Mouse (Mus musculus) liver, embryonic 14.5 days (tissue): ENCODE measurements around the gene Rab8a. TPM values are rescaled to one million over a fixed set of nuclear protein-coding genes. Genes with fewer than 3 reads are reported as not detected.
"Not testable (repeated sequence)": the region's sequence is repeated elsewhere in the genome, so short reads cannot be mapped to it uniquely, and the experiment has no call there.

Experiments used
- ATAC-seq: fragments of 200-750 bp; cut with Nextera tagmentation; 2 replicates; pipeline ENCODE4 v1.8.0; 2017; ENCODE audit warnings: moderate number of reproducible peaks, mild to moderate bottlenecking, moderate library complexity; ENCODE audit not compliant: insufficient read depth
- DNase-seq, 3 experiments: peaks; one replicate each; pipeline ENCODE4 v3.0.0-alpha.2; 2012 to 2013; ENCODE audit warnings: low read depth in 3 of 3, low spot score in 3 of 3
- H3K27ac ChIP-seq: fragments of 300-500 bp; sonication (generic); 2 replicates; pipeline ENCODE4 v1.5.1; 2014; ENCODE audit warnings: moderate library complexity, mild to moderate bottlenecking, control low read depth, inconsistent platforms
- H3K27me3 ChIP-seq: fragments of 300-500 bp; sonication (generic); 2 replicates; pipeline ENCODE4 v1.6.1; 2014; ENCODE audit warnings: mild to moderate bottlenecking, low read length, moderate library complexity; ENCODE audit not compliant: control insufficient read depth, insufficient read depth
- H3K36me3 ChIP-seq: fragments of 300-500 bp; sonication (generic); replicated peaks from 2 replicates; pipeline ENCODE4 v1.6.1; 2014; ENCODE audit warnings: low read depth; ENCODE audit not compliant: control insufficient read depth, insufficient read depth
- H3K4me1 ChIP-seq, 2 experiments: fragments of 200-500 bp in 1 of 2; fragments of 300-500 bp in 1 of 2; sonication (generic) in 1 of 2; replicated peaks; 2 replicates each; pipeline ENCODE4 v1.6.1; 2012 to 2014; ENCODE audit warnings: antibody characterized with exemption in 1 of 2, inconsistent platforms in 1 of 2, low read length in 1 of 2; ENCODE audit not compliant: control insufficient read depth in 2 of 2, insufficient read depth in 2 of 2
- H3K4me2 ChIP-seq: fragments of 300-500 bp; sonication (generic); 2 replicates; pipeline ENCODE4 v1.6.1; 2014; ENCODE audit warnings: low read depth, mild to moderate bottlenecking, control low read depth, moderate library complexity
- H3K4me3 ChIP-seq, 2 experiments: fragments of 200-500 bp in 1 of 2; fragments of 300-500 bp in 1 of 2; sonication (generic) in 1 of 2; 2 replicates each; pipeline ENCODE4 v1.5.1; 2012 to 2014; ENCODE audit warnings: low read depth in 2 of 2, low read length in 2 of 2, mild to moderate bottlenecking in 2 of 2, control low read depth in 1 of 2, inconsistent platforms in 1 of 2, moderate library complexity in 1 of 2; ENCODE audit not compliant: insufficient read depth in 1 of 2
- H3K9ac ChIP-seq: fragments of 300-500 bp; sonication (generic); replicated peaks from 2 replicates; pipeline ENCODE4 v1.6.1; 2014; ENCODE audit warnings: mild to moderate bottlenecking, control low read depth, moderate library complexity
- H3K9me3 ChIP-seq: fragments of 300-500 bp; sonication (generic); 2 replicates; pipeline ENCODE4 v1.6.1; 2016; ENCODE audit warnings: low read length, mixed read lengths; ENCODE audit not compliant: control insufficient read depth
- CTCF ChIP-seq: IDR thresholded peaks from 2 replicates; pipeline ENCODE4 v1.5.1; 2016; ENCODE audit warnings: antibody characterized with exemption, low read depth, control low read depth
- EP300 ChIP-seq: IDR thresholded peaks from 2 replicates; pipeline ENCODE4 v1.6.1; 2016; ENCODE audit warnings: antibody characterized with exemption, low read depth
- WGBS: fragments of 180-500 bp; shearing (Covaris S2); extraction: QIAGEN DNeasy Blood & Tissue Kit; methylation state at CpG from one replicate; pipeline ENCODE4 v1.1.7; 2014; ENCODE audit not compliant: insufficient replicate concordance; 5-methylcytosine and 5-hydroxymethylcytosine counted together
- polyA plus RNA-seq, 2 experiments: library from polyadenylated mRNA; depleted of rRNA in 1 of 2; stranded (reverse) in 1 of 2; unstranded in 1 of 2; fragments of >200 nt; fragmentation: Nextera tagmentation in 1 of 2; extraction: Ambion mirVana in 1 of 2; gene quantifications; 2 replicates each; pipeline versions ENCODE4 v1.2.1 to v1.2.3; 2012 to 2014

Rab8a gene
- polyA plus RNA-seq (2012; rRNA removed) = 18.3 and 59.7 TPM in 2 replicates
- polyA plus RNA-seq (2014; fragmentation: Nextera tagmentation; extraction: Ambion mirVana) = 50.7 and 54.6 TPM in 2 replicates

DNA sequence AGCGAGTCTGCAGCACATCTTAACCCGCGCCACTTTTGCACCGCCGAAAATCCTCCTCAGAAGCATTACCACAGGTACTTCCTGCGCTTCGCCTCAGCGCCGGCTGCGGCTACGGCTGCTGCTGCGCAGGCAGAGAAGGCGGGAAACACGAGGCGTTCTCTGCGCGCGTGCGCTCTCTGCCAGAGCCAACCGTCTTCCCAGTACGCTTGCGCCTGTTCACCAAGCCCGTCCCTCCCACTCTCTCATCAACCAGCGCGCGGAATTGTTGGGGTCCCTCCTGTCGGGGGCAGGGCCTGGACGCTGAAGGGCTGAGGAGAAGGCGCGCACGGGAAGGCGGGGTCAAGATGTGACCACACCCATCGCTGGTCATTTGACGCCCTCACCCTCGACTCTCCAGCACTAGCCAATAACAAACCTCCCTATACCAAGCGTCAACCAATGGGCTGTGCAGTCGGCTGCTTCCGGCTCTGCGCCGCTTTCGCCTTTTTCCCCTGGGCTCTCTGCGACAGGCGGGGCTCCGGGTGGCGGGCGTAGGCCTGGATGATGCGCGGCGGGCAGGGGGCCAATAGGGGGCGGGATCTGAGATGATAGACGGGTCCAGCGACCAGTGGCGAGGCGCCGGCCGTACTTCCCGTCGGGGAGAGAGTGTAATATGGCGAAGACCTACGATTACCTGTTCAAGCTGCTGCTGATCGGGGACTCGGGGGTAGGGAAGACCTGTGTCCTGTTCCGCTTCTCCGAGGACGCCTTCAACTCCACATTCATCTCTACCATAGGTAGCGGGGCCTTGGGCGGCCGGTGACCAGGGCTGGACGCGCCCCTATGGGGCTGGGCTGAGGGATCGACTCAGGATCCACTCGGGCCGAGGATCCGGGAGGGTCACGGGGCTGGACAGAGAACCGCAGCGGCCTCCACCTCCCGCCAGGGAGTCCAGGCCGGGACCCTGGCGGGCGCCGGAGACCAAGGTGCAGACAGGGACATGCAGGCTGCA, at the start of gene Rab8a:
TSS of gene Rab8a (plus strand) at position 494 of the 991 bp plus-strand sequence.
- peak within 1 kb of the TSS; percentile 93 to 94 for H3K4me3 ChIP-seq
- ATAC-seq = peak; percentile 96
- H3K4me2 ChIP-seq = peak within 1 kb of the TSS; percentile 94

DNA sequence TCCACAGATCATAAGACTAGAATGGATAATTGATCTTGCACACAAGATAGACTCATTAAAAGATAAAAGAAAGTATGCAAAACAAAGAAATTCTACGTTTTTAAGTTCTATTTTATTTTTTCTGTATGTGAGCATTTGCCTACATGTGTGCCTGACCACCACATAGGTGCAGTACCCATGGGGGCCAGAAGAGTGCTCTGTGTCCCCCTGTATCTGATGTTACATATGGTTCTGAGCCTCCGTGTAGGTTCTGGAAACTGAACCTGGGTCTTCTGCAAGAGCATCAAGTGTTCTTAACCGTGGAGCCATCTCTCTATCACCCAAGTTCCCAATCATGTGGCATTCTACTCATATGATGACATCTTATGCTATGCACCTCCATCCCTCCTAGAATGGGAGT, 48.5 kb upstream of the Rab8a start:
- H3K27ac ChIP-seq = no peak overlapping the region
- ATAC-seq = no peak
- 45% methylated on average over 3 of the region's 3 CpGs for WGBS
- no peaks in the 10 kb centered on the region for H3K9me3 ChIP-seq
- no peak overlapping the region for H3K4me3 ChIP-seq
- no peaks in the 10 kb centered on the region for H3K27me3 ChIP-seq
- no peaks in the 10 kb centered on the region for H3K36me3 ChIP-seq
- TF ChIP-seq EP300 = no peak
- TF ChIP-seq CTCF = no peak
- no peak overlapping the region for H3K9ac ChIP-seq
- no peaks in the 10 kb centered on the region for H3K4me1 ChIP-seq
- no peak overlapping the region for H3K4me2 ChIP-seq
- no peak for DNase-seq

More for the DNA sequence above, at the start of gene Rab8a:
- 0 out of 2 replicates have a peak, but pooled peaks have one; percentile 19 for TF ChIP-seq EP300
- TF ChIP-seq CTCF = no peak; the same call in 1 of the 2 replicates
- DNase-seq = peak; percentile 98 to 100 (median 98)
- under 1% methylated on average over 82 of the region's 82 CpGs for WGBS
- Histone ChIP-seq H3K4me1 (peaks cover 20 to 22% of the 10 kb centered on the region in 2 experiments), H3K9ac (peak within 1 kb of the TSS; percentile 98), H3K27me3 (no peaks in the 10 kb centered on the region), H3K36me3 (peaks cover 9% of the 10 kb centered on the region), H3K9me3 (no peaks in the 10 kb centered on the region), H3K27ac (peak within 1 kb of the TSS; percentile 86)

DNA sequence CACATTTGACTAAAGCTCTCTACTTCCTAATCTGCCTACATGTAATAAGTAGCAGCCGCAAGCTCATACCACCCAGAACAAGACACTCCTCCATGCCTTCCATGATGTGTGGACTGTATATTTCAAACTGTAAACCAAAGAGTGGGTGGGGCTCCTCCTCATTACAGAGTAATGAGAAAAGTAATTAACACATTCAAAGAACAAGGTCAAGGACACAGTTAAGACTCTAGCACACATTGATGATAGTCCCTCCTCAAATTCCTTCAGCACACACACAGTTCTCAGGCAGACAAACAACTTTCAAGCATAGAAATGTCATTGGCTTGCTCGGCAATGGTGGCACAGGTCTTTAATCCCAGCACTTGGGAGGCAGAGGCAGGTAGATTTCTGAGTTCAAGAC, 45.8 kb upstream of the Rab8a start:
- no peak overlapping the region for H3K4me3 ChIP-seq
- no peak for ATAC-seq
- H3K4me2 ChIP-seq = no peak overlapping the region
- no peak overlapping the region for H3K9ac ChIP-seq
- 63% methylated on average over 2 of the region's 2 CpGs for WGBS
- TF ChIP-seq EP300 = no peak
- no peak for TF ChIP-seq CTCF
- H3K27ac ChIP-seq = no peak overlapping the region
- DNase-seq = no peak
- no peaks in the 10 kb centered on the region for H3K27me3 ChIP-seq
- H3K4me1 ChIP-seq = no peaks in the 10 kb centered on the region
- no peaks in the 10 kb centered on the region for H3K9me3 ChIP-seq
- H3K36me3 ChIP-seq = no peaks in the 10 kb centered on the region

DNA sequence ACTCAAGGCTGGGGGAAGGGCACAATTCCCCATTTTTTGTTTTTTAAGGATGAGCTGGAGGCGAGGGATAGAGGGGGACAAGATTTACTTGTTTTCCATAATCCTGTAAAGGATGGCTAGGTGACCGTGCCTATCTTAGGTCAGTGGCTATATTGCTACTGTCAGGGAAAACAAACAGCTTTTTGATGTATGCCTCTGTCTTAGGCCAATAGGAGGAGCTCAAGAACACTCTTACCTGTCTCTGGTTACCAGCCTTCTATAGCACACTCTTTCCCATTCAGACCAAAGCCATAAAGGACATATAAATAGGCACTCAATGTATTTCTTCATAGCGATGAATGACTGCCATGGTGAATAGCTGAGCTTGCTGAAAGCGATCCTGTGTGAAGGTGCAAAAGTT, 42.4 kb upstream of the Rab8a start:
- Histone ChIP-seq H3K4me3 (no peak overlapping the region), H3K36me3 (no peaks in the 10 kb centered on the region), H3K27me3 (no peaks in the 10 kb centered on the region), H3K4me1 (no peaks in the 10 kb centered on the region), H3K27ac (no peak overlapping the region), H3K9ac (no peak overlapping the region), H3K4me2 (no peak overlapping the region), H3K9me3 (no peaks in the 10 kb centered on the region)
- WGBS = 26% methylated on average over 4 of the region's 4 CpGs
- DNase-seq (no peak), ATAC-seq (no peak)
- TF ChIP-seq EP300 = no peak
- TF ChIP-seq CTCF = no peak

DNA sequence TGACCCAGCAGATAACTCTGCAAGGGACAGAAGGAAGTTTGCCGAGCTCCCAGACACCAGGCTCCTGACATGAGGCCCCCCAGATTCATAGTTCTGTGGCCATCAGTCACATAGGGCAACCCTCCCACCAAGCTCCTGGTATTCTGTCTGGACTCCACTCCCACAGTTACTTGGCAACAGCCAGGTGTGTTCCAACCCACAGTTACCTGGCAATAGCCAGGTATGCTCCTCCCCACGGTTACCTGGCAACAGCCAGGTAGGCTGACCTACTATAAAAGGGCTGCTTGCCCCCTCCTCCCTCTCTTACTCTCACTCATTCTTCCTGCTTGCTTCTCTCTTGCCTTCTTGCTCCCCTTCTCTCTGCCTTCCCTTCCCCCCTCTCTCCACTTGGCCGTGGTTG, 39.5 kb upstream of the Rab8a start:
- H3K9ac ChIP-seq, H3K27ac ChIP-seq, H3K27me3 ChIP-seq, H3K9me3 ChIP-seq, H3K4me3 ChIP-seq, ATAC-seq, H3K4me2 ChIP-seq, DNase-seq, H3K4me1 ChIP-seq, H3K36me3 ChIP-seq: not testable (repeated sequence)
- 39% methylated on average over 3 of the region's 3 CpGs for WGBS
